Mouse (Mus musculus) cortical plate, adult 2 months (tissue): ENCODE measurements at regions not wholly inside any gene's neighbourhood (a gene's known extent, or its start where the extent isn't known, plus 50 kb on each side); places are given as distances from the start of the nearest gene placed in this dataset.

ENCODE experiments used
- CTCF ChIP-seq: fragments of 200-500 bp; IDR thresholded peaks from 2 replicates; pipeline ENCODE4 v1.5.1; 2011; ENCODE audit warnings: mild to moderate bottlenecking, control low read depth, low read length; ENCODE audit not compliant: insufficient read depth; ENCODE audit errors: extremely low read depth
- POLR2A ChIP-seq: fragments of 200-500 bp; IDR thresholded peaks from 2 replicates; pipeline ENCODE4 v1.6.1; 2011; ENCODE audit warnings: mild to moderate bottlenecking, low read length, control low read depth; ENCODE audit not compliant: insufficient read depth; ENCODE audit errors: extremely low read depth

DNA sequence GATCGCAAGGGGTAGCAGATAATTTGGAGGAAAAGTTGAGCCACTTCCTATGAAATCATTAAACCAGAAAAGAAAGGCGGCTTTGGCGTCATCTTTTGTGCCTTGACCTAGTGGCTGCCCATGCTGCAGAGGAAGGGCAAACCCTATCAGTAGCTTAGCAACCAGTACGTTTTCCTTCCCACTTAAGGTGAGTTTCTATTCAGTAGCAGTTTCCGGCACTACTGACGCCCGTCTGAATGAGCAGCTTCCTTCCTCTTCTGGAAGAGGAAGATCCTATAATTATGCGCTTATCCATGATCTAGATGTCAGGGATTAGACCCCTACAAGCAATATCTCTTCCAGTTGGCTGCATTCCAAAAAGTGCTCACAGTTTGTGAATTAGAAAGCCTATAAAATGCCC is 360.0 kb upstream of the Adamts5 start:
- TF ChIP-seq CTCF (no peak), POLR2A (no peak)
